Mouse (Mus musculus) stomach, adult 2 months (tissue): ENCODE data around the gene Myh7. TPM values are rescaled to one million over a fixed set of nuclear protein-coding genes. Genes with fewer than 3 reads are reported as not detected.

ENCODE experiments used
- polyA plus RNA-seq: library from polyadenylated mRNA; depleted of rRNA; stranded (reverse); fragments of >200 nt; gene quantifications from 2 replicates; pipeline ENCODE4 v1.2.3, GENCODE M21; 2012; rRNA removed

Gene Myh7
- 0.06 and 0.08 TPM in 2 replicates for polyA plus RNA-seq

GRCm38 (mm10) chr14:54994136-54994868 lies at the start of gene Myh7:
Gene Myh7, minus strand, starts transcription at chr14:54994626.

GRCm38 (mm10) chr14:55014991-55015766 lies 20.8 kb upstream of the Myh7 start, which contains the start of gene Ngdn:
Gene Ngdn, plus strand, starts transcription at chr14:55015454.

DNA sequence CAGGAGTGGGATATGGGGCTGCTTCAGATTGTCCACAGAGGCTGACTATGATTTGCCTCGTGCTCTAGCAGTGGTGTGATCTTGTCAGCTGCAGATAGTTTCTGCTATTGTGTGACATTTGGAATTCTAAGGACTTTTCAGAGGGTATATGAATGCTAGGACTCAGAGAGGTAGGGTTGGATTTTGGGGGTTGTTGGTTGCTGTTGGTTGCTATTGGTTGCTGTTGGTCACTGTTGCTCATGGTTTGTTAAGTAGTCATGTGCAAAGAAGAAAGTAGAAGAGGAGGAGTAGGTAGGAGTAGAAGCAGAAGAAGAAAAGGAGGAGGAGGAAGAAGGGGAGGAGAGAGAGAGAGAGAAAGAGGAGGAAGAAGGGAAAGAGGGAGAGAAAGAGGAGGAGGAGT lies 17.8 kb downstream of the Myh7 start, which contains the start of gene Gm17428:
Gene Gm17428 (plus strand): TSS at position 301 of the 400 bp plus-strand sequence.

GRCm38 (mm10) chr14:54966320-54966977 lies 28.0 kb downstream of the Myh7 start, which contains the start of gene Myh6:
Gene Myh6, minus strand, starts transcription at chr14:54966927.

DNA sequence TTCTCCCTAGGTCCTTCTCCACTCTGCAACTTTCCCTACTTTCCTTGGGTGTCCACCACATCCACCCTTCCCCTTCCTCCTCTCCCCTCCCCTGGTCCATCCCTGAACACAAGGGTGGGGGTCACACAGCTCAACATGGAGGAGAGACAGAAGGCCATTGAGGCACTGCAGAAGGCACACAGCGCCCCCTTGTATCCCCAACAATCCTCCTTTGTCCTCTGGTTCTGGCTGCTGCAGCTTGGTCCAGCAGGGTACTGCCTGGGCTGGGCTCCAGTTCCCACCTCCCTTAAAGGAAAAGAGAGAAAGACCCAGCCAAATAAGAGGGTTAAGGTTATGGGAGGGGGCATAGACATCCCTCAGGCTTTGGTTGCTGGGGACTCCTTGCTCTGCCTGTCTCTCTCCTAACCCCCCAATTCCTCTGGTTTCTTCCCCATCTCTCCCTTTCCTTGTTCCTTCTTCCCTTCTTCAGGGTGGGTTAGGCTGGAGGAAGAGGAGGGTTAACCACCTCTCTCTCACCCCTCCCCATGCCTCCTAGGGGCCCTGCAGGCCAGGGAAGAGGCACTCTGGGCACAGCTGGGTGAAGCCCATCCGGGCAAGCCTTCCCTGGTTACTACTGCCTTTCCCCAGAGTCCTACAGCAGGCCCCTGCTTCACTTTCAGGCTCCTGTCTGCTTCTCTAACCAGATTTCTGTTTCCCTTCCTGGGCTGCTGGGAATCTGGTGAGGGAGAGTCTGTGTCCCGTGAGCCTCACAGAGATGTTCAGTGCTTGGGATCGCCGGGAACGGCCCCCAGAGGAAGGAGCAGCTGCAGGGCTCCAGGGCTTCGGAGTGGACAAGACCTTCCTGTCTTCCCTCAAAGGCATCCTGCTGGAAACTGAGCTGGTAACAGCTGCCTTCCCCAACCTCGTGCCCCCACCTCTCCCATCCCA lies 58.3 kb downstream of the Myh7 start, which contains the start of gene Cmtm5:
Gene Cmtm5 (plus strand): TSS at position 358 of the 927 bp plus-strand sequence.

GRCm38 (mm10) chr14:54932645-54933150 lies 61.7 kb downstream of the Myh7 start, which contains the start of gene Il25:
Gene Il25, plus strand, starts transcription at chr14:54932695.

DNA sequence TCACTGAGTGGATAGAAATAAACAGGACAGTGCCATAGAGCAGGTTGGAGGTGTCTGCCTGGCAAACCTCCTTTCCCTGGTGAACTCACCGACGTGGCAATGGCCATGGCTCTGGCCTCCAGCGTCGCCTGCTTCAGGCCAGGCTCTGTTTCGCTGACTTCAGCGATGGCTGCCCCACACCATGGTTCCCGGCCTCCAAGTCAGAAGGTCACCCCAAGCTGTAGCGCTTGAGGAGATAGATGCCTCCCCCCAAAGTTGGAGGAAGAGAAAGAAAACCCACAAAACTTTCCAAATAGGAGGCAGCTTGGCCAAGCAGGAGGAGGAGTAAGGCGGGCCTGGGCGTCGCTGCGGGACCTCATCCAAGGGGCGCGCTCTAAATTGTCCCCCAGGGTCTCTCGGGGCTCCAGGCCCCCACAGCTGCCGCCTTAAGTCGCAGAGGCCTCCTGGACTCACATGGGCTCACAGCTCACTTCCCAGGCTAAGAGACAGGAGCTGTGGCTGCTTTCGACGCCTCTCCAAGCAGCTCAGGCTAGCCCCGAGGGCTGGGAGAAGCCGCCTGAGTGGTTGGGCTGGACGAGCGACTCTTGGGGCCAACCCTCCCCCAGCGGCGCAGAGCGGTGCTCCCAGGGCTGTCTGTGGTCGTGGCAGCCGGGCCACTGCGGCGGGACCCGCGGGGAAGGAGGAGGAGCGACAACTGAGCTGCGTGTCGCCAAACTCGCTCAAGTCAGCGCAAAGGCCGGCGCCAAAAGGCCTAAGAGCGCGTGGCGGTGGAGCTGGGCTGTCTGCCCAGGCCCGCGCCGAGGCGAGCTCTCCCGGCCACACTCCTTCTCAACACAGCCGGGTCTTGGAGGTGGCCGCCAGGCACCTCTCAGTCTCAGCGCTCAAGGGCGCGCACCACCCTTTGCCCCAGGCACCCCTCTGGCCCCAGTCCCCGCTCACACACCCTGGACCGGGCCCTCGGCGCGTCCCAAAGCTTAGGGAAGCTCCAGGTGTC lies 68.8 kb downstream of the Myh7 start, which contains the start of gene Efs:
Gene Efs (minus strand): TSS at position 778 of the 994 bp plus-strand sequence.

Other genes starting within 250 kb of the Myh7 start
- 11.9 and 13.5 TPM in 2 replicates for gene Slc7a8, start 212.7 kb downstream of the Myh7 start, polyA plus RNA-seq
- not detected in 2 replicates for gene Rnf212b, start 180.5 kb downstream of the Myh7 start, polyA plus RNA-seq
- gene Homez, start 123.7 kb downstream of the Myh7 start, polyA plus RNA-seq: 1.6 and 1.7 TPM in 2 replicates
- 7.0 and 8.5 TPM in 2 replicates for gene Ppp1r3e, start 117.1 kb downstream of the Myh7 start, polyA plus RNA-seq
- gene Bcl2l2, start 111.2 kb downstream of the Myh7 start, polyA plus RNA-seq: 21.4 and 24.2 TPM in 2 replicates
- 11.1 and 13.1 TPM in 2 replicates for gene Gm20521, start 111.2 kb downstream of the Myh7 start, polyA plus RNA-seq
- gene Pabpn1, start 102.1 kb downstream of the Myh7 start, polyA plus RNA-seq: 19.9 and 24.8 TPM in 2 replicates
- 30.5 and 37.7 TPM in 2 replicates for gene Slc22a17, start 81.5 kb downstream of the Myh7 start, polyA plus RNA-seq
- 13.5 and 18.0 TPM in 2 replicates for gene Efs, start 68.5 kb downstream of the Myh7 start, polyA plus RNA-seq
- 0.16 and 0.51 TPM in 2 replicates for gene Il25, start 61.9 kb downstream of the Myh7 start, polyA plus RNA-seq
- 1.7 and 3.0 TPM in 2 replicates for gene Cmtm5, start 58.4 kb downstream of the Myh7 start, polyA plus RNA-seq
- gene Myh6, start 27.7 kb downstream of the Myh7 start, polyA plus RNA-seq: 0.01 and 0.04 TPM in 2 replicates
- not detected in 2 replicates for gene Gm17428, start 17.7 kb downstream of the Myh7 start, polyA plus RNA-seq
- 2.0 TPM in 2 replicates for gene Ngdn, start 20.8 kb upstream of the Myh7 start, polyA plus RNA-seq
- gene Zfhx2, start 97.7 kb upstream of the Myh7 start, polyA plus RNA-seq: 1.5 and 1.9 TPM in 2 replicates
- 2.6 and 2.8 TPM in 2 replicates for gene Thtpa, start 100.2 kb upstream of the Myh7 start, polyA plus RNA-seq
- gene Ap1g2, start 112.0 kb upstream of the Myh7 start, polyA plus RNA-seq: 19.1 and 23.4 TPM in 2 replicates
- gene Jph4, start 122.3 kb upstream of the Myh7 start, polyA plus RNA-seq: 1.7 TPM in 2 replicates
- gene Dhrs2, start 227.4 kb upstream of the Myh7 start, polyA plus RNA-seq: 0.10 TPM in 1 of 2 replicates, not detected in the other